Mouse (Mus musculus) ES-Bruce4 (cell line): Measurements from ENCODE around the gene Zmynd12.

Experiments
- CTCF ChIP-seq: IDR thresholded peaks from one replicate; pipeline ENCODE4 v1.8.1; 2011; ENCODE audit warnings: low read depth, low read length
- POLR2A ChIP-seq: IDR thresholded peaks from one replicate; pipeline ENCODE4 v1.8.1; 2011; ENCODE audit warnings: low read length; ENCODE audit not compliant: insufficient read depth

DNA sequence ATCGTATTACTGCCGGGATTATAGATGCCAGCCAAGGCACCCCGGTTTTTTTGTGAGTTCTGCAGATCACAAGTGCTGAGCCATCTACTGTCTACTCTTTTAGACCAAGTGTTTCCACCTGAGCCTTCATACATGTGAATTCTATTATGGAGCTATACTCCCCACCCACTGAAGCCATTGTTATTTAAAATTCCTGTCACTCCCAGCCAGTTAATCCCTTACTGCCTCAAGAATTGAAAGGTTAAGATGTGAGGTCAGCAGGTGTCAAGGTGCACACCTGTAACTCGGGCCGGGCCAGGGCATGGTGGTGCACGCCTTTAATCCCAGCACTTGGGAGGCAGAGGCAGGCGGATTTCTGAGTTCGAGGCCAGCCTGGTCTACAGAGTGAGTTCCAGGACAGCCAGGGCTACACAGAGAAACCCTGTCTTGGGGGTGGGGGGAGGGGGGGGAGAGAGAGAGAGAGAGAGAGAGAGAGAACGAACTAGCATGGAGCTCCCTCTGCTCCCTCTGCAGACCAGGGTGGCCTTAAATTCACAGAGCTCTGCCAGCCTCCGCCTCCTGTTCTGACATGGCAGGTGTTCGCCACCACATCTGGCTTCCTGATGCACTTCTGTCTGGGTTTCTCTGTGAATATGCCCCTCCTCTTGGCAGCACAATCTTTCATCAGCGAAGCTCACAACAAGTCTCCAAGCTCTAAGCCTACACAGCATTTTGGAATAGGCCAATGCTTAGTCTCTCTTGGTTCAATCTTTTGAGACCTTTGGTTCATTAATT lies 10.6 kb upstream of the Zmynd12 start:
- TF ChIP-seq POLR2A (no peak), CTCF (no peak)
